Mouse (Mus musculus) embryonic facial prominence, embryonic 12.5 days (tissue): ENCODE data around the gene Extl1. TPM values are rescaled to one million over a fixed set of nuclear protein-coding genes. Genes with fewer than 3 reads are reported as not detected.

Source experiments
- ATAC-seq: fragments of 200-750 bp; cut with Nextera tagmentation; 2 replicates; pipeline ENCODE4 v1.8.0; 2017; ENCODE audit not compliant: insufficient number of reproducible peaks, insufficient read depth, low FRiP score, low TSS enrichment
- H3K27ac ChIP-seq: fragments of 300-500 bp; sonication (generic); 2 replicates; pipeline ENCODE4 v1.5.1; 2016; ENCODE audit warnings: mild to moderate bottlenecking
- H3K27me3 ChIP-seq: fragments of 300-500 bp; sonication (generic); 2 replicates; pipeline ENCODE4 v1.6.1; 2016; ENCODE audit warnings: mild to moderate bottlenecking, moderate library complexity
- H3K36me3 ChIP-seq: fragments of 300-500 bp; sonication (generic); 2 replicates; pipeline ENCODE4 v1.6.1; 2016; ENCODE audit warnings: mild to moderate bottlenecking
- H3K4me1 ChIP-seq: fragments of 300-500 bp; sonication (generic); 2 replicates; pipeline ENCODE4 v1.6.1; 2016
- H3K4me2 ChIP-seq: fragments of 300-500 bp; sonication (generic); replicated peaks from 2 replicates; pipeline ENCODE4 v1.6.1; 2016; ENCODE audit warnings: mild to moderate bottlenecking, moderate library complexity
- H3K4me3 ChIP-seq: fragments of 300-500 bp; sonication (generic); 2 replicates; pipeline ENCODE4 v1.5.1; 2016; ENCODE audit warnings: mild to moderate bottlenecking
- H3K9ac ChIP-seq: fragments of 300-500 bp; sonication (generic); 2 replicates; pipeline ENCODE4 v1.6.1; 2016; ENCODE audit warnings: mild to moderate bottlenecking, moderate library complexity
- H3K9me3 ChIP-seq: fragments of 300-500 bp; sonication (generic); 2 replicates; pipeline ENCODE4 v1.6.1; 2016; ENCODE audit warnings: mild to moderate bottlenecking, moderate library complexity
- WGBS: fragments of 180-500 bp; shearing (Covaris S2); methylation state at CpG from one replicate; pipeline ENCODE4 v1.1.7; 2016; 5-methylcytosine and 5-hydroxymethylcytosine counted together
- polyA plus RNA-seq: library from polyadenylated mRNA; unstranded; fragments of >200 nt; fragmentation: Nextera tagmentation; extraction: Ambion mirVana; gene quantifications from 2 replicates; pipeline ENCODE4 v1.2.1, GENCODE M21; 2016

Gene Extl1
- polyA plus RNA-seq, 1 experiment from 2014 or later = 2.1 TPM

- Histone ChIP-seq H3K36me3 (0 out of 2 replicates have a peak, but pooled peaks cover 4% of the 10 kb centered on the region), H3K9me3 (no peaks in the 10 kb centered on the region), H3K9ac (no peak overlapping the region), H3K4me3 (no peak overlapping the region), H3K4me2 (no peak overlapping the region), H3K27me3 (no peaks in the 10 kb centered on the region), H3K27ac (no peak overlapping the region), H3K4me1 (peaks cover 24% of the 10 kb centered on the region)
- WGBS = 79% methylated on average over 16 of the region's 16 CpGs
- no peak for ATAC-seq
Measured at GRCm38 (mm10) chr4:134402571-134403262, 19.1 kb upstream of the Extl1 start.

GRCm38 (mm10) chr4:134401856-134402570 lies 18.4 kb upstream of the Extl1 start:
- Histone ChIP-seq H3K9ac (no peak overlapping the region), H3K4me1 (peaks cover 30% of the 10 kb centered on the region), H3K36me3 (0 out of 2 replicates have a peak, but pooled peaks cover 2% of the 10 kb centered on the region), H3K27me3 (no peaks in the 10 kb centered on the region), H3K9me3 (no peaks in the 10 kb centered on the region), H3K4me3 (0 out of 2 replicates have a peak overlapping the region, but pooled peaks have one; percentile 28), H3K27ac (peak overlapping the region; percentile 43; the same call in 1 of the 2 replicates), H3K4me2 (peak overlapping the region; percentile 57)
- no peak; the same call in 1 of the 2 replicates for ATAC-seq
- WGBS = 64% methylated on average over 16 of the region's 16 CpGs

- no peaks in the 10 kb centered on the region for H3K9me3 ChIP-seq
- H3K36me3 ChIP-seq = no peaks in the 10 kb centered on the region
- H3K4me2 ChIP-seq = peak overlapping the region; percentile 57
- 0 out of 2 replicates have a peak overlapping the region, but pooled peaks have one; percentile 4 for H3K27ac ChIP-seq
- peaks cover 33% of the 10 kb centered on the region for H3K4me1 ChIP-seq
- peak; percentile 44 for ATAC-seq
- peak overlapping the region; percentile 20; the same call in 1 of the 2 replicates for H3K9ac ChIP-seq
- H3K4me3 ChIP-seq = peak overlapping the region; percentile 28
- no peaks in the 10 kb centered on the region for H3K27me3 ChIP-seq
- 6% methylated on average over 19 of the region's 19 CpGs for WGBS
Measured at GRCm38 (mm10) chr4:134401181-134401661, 17.6 kb upstream of the Extl1 start.

GRCm38 (mm10) chr4:134400206-134400605 lies 16.6 kb upstream of the Extl1 start:
- Histone ChIP-seq H3K4me1 (peaks cover 35% of the 10 kb centered on the region), H3K27me3 (no peaks in the 10 kb centered on the region), H3K4me3 (no peak overlapping the region), H3K9ac (no peak overlapping the region), H3K4me2 (no peak overlapping the region; the same call in 1 of the 2 replicates), H3K9me3 (no peaks in the 10 kb centered on the region), H3K27ac (no peak overlapping the region), H3K36me3 (no peaks in the 10 kb centered on the region)
- 29% methylated on average over 5 of the region's 5 CpGs for WGBS
- ATAC-seq = no peak

- H3K36me3 ChIP-seq = no peaks in the 10 kb centered on the region
- ATAC-seq = no peak
- H3K4me3 ChIP-seq = no peak overlapping the region
- H3K27ac ChIP-seq = no peak overlapping the region
- H3K9me3 ChIP-seq = no peaks in the 10 kb centered on the region
- 84% methylated on average over 9 of the region's 9 CpGs for WGBS
- H3K4me1 ChIP-seq = peaks cover 35% of the 10 kb centered on the region
- peak overlapping the region; percentile 62; the same call in 1 of the 2 replicates for H3K9ac ChIP-seq
- H3K4me2 ChIP-seq = peak overlapping the region; percentile 85
- no peaks in the 10 kb centered on the region for H3K27me3 ChIP-seq
Measured at GRCm38 (mm10) chr4:134397732-134398131, 14.1 kb upstream of the Extl1 start.

GRCm38 (mm10) chr4:134397121-134397520 lies 13.5 kb upstream of the Extl1 start:
- 23% methylated on average over 7 of the region's 7 CpGs for WGBS
- H3K4me2 ChIP-seq = peak overlapping the region; percentile 85
- H3K36me3 ChIP-seq = no peaks in the 10 kb centered on the region
- H3K27me3 ChIP-seq = no peaks in the 10 kb centered on the region
- H3K4me3 ChIP-seq = peak overlapping the region; percentile 56
- ATAC-seq = no peak
- peak overlapping the region; percentile 72 for H3K27ac ChIP-seq
- peak overlapping the region; percentile 62; the same call in 1 of the 2 replicates for H3K9ac ChIP-seq
- no peaks in the 10 kb centered on the region for H3K9me3 ChIP-seq
- H3K4me1 ChIP-seq = peaks cover 36% of the 10 kb centered on the region

- under 1% methylated on average over 31 of the region's 31 CpGs for WGBS
- peak within 1 kb of the TSS; percentile 72 for H3K27ac ChIP-seq
- peak within 1 kb of the TSS; percentile 85 for H3K4me2 ChIP-seq
- H3K9me3 ChIP-seq = no peaks in the 10 kb centered on the region
- peak; percentile 98 for ATAC-seq
- peak within 1 kb of the TSS; percentile 62 for H3K9ac ChIP-seq
- H3K4me1 ChIP-seq = peaks cover 29% of the 10 kb centered on the region
- H3K27me3 ChIP-seq = no peaks in the 10 kb centered on the region
- H3K4me3 ChIP-seq = peak within 1 kb of the TSS; percentile 56
- no peaks in the 10 kb centered on the region for H3K36me3 ChIP-seq
Measured at GRCm38 (mm10) chr4:134395977-134396825, 12.6 kb upstream of the Extl1 start, which contains the start of gene Pafah2. Gene Pafah2 (plus strand): TSS chr4:134396320.

- Histone ChIP-seq H3K4me3 (no peak overlapping the region), H3K27ac (no peak overlapping the region), H3K36me3 (no peaks in the 10 kb centered on the region), H3K27me3 (no peaks in the 10 kb centered on the region), H3K4me2 (no peak overlapping the region), H3K9me3 (no peaks in the 10 kb centered on the region), H3K4me1 (peaks cover 20% of the 10 kb centered on the region), H3K9ac (no peak overlapping the region)
- no peak for ATAC-seq
- WGBS = 92% methylated on average over 7 of the region's 7 CpGs
Measured at GRCm38 (mm10) chr4:134395142-134395541, 11.5 kb upstream of the Extl1 start.

- H3K27me3 ChIP-seq = no peaks in the 10 kb centered on the region
- no peak overlapping the region for H3K9ac ChIP-seq
- H3K4me1 ChIP-seq = peaks cover 19% of the 10 kb centered on the region
- H3K36me3 ChIP-seq = no peaks in the 10 kb centered on the region
- H3K27ac ChIP-seq = no peak overlapping the region
- ATAC-seq = no peak
- H3K4me2 ChIP-seq = 0 out of 2 replicates have a peak overlapping the region, but pooled peaks have one; percentile 15
- H3K4me3 ChIP-seq = no peak overlapping the region
- H3K9me3 ChIP-seq = no peaks in the 10 kb centered on the region
- 24% methylated on average over 12 of the region's 12 CpGs for WGBS
Measured at GRCm38 (mm10) chr4:134393026-134393425, 9.4 kb upstream of the Extl1 start.

- Histone ChIP-seq H3K4me1 (peaks cover 14% of the 10 kb centered on the region), H3K9me3 (no peaks in the 10 kb centered on the region), H3K4me3 (no peak overlapping the region), H3K27ac (no peak overlapping the region), H3K36me3 (no peaks in the 10 kb centered on the region), H3K4me2 (0 out of 2 replicates have a peak overlapping the region, but pooled peaks have one; percentile 15), H3K27me3 (no peaks in the 10 kb centered on the region), H3K9ac (no peak overlapping the region)
- ATAC-seq = no peak
- WGBS = 15% methylated on average over 8 of the region's 8 CpGs
Measured at GRCm38 (mm10) chr4:134392595-134392994, 8.9 kb upstream of the Extl1 start.

GRCm38 (mm10) chr4:134391636-134392035 lies 8.0 kb upstream of the Extl1 start:
- Histone ChIP-seq H3K9me3 (no peaks in the 10 kb centered on the region), H3K4me1 (peaks cover 6% of the 10 kb centered on the region; the same call in 1 of the 2 replicates), H3K27me3 (no peaks in the 10 kb centered on the region), H3K27ac (no peak overlapping the region), H3K4me2 (no peak overlapping the region), H3K36me3 (no peaks in the 10 kb centered on the region), H3K4me3 (no peak overlapping the region), H3K9ac (no peak overlapping the region)
- WGBS = 79% methylated on average over 1 of the region's 1 CpGs
- ATAC-seq = no peak
